In the genomic region with DNA sequence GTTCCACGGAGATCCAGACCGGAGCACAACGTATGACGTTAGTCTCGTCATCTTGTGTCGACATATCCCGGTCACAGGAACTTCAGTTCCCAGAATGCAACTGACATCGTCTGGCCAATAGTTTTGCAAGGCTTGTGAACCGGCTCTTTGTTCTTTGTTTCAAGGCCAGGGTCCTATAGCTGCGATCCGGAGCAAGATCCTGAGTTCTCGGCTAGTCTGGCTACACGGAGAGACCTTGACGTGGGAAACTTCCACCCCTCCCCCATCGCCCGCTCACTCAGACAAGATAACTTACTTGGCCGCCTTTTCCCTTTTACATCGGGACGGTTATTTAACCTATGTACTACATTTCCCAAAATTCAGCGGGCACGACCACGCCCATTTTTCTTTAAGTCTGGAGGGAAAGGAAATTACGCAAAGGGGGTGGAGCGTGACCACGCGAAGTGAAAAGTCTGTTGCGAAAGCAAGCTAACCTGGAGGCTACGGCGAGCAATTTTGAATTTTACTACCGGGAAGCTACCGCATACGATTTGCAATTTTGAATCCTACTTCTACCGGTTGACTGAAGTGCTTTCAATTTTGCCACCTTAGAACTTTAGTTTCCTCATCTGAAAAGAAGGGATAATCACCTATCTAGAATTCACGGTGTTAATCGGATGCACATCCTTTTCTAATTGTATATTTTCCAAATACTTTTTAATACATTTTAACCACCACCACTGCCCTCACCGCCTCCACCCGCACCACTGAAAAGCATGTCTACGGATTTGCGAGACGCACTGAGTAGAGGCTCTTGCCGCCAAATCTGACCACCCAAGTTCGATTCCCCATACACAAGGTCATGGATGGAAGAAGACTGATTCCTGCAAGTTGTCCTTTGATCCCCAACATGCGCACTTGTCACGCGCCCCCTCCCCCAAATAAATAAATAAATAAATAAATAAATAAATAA, we compare ENCODE assay signal across 8 mouse cellular contexts. TPM values are rescaled to one million over a fixed set of nuclear protein-coding genes. Genes with fewer than 3 reads are reported as not detected.
DNase-seq lines count a peak whose midpoint lies in the region; ATAC-seq and TF ChIP-seq lines count a peak whose summit lies in the region.

A gene (minus strand): TSS at position 73 of the 952 bp plus-strand sequence.

- H3K4me2 ChIP-seq in hindbrain, postnatal 0 days (ENCODE audit: low read depth, low read length) = peak within 1 kb of the TSS; percentile 59

- no peak for TF ChIP-seq CTCF in gastrocnemius, adult 2 months (IDR thresholded peaks at IDR 0.05)
- no peak for TF ChIP-seq CTCF in hindbrain, postnatal 0 days (IDR thresholded peaks at IDR 0.05; ENCODE audit: low read depth)
- TF ChIP-seq CTCF in left cerebral cortex, adult 2 months (IDR thresholded peaks at IDR 0.05) = no peak

- peak; percentile 45 for DNase-seq in WW6 (ENCODE audit: low read depth, low spot score)
- DNase-seq in cerebellum, postnatal 4 days (ENCODE audit: low spot score in 2 of 2) = peak; percentile 24 to 62
- DNase-seq in gastrocnemius, adult 2 months = peak; percentile 83
- DNase-seq in hindbrain, postnatal 0 days (ENCODE audit: low spot score) = peak; percentile 91
- peak; percentile 67 to 73 for DNase-seq in left cerebral cortex, adult 2 months (ENCODE audit: extremely low spot score in 1 of 2, low spot score in 2 of 2)
- DNase-seq in right cerebral cortex, adult 2 months (ENCODE audit: low spot score in 2 of 2) = peak; percentile 74 to 86
- DNase-seq in urinary bladder, postnatal 14 days (ENCODE audit: low spot score) = peak; percentile 82

- H3K9ac ChIP-seq in hindbrain, postnatal 0 days (replicated peaks; ENCODE audit: low read length) = peak within 1 kb of the TSS; percentile 51

- H3K4me3 ChIP-seq in gastrocnemius, adult 2 months = peak within 1 kb of the TSS; percentile 87
- H3K4me3 ChIP-seq in hindbrain, postnatal 0 days (ENCODE audit: low read length) = peak within 1 kb of the TSS; percentile 57
- H3K4me3 ChIP-seq in left cerebral cortex, adult 2 months = peak within 1 kb of the TSS; percentile 63

- WGBS in hindbrain, postnatal 0 days = 27% methylated on average over 45 of the region's 45 CpGs

- H3K36me3 ChIP-seq in hindbrain, postnatal 0 days (ENCODE audit: insufficient read depth, low read length) = no peaks in the 10 kb centered on the region

- H3K4me1 ChIP-seq in hindbrain, postnatal 0 days (ENCODE audit: insufficient read depth, low read length) = no peaks in the 10 kb centered on the region

- ATAC-seq in hindbrain, postnatal 0 days = peak; percentile 95
- ATAC-seq in megakaryocyte, adult 5-6 weeks (ENCODE audit: poor library complexity, severe bottlenecking) = peak; percentile 96

- peak within 1 kb of the TSS; percentile 87 for H3K27ac ChIP-seq in gastrocnemius, adult 2 months
- H3K27ac ChIP-seq in hindbrain, postnatal 0 days = peak within 1 kb of the TSS; percentile 75
- H3K27ac ChIP-seq in left cerebral cortex, adult 2 months = peak within 1 kb of the TSS; percentile 91

- intact Hi-C loops in gastrocnemius, adult 2 months (cut with DNase I) = loop anchor here (10.0 kb wide), 1 partner anchor 178 kb away; a partner anchor contains a TSS
- intact Hi-C loops in left cerebral cortex, adult 2 months (cut with DNase I) = loop anchor here (5.0 kb wide), 3 partner anchors 50 to 100 kb away; a partner anchor contains a TSS

- no peaks in the 10 kb centered on the region for H3K9me3 ChIP-seq in hindbrain, postnatal 0 days (ENCODE audit: low read length)

- no peaks in the 10 kb centered on the region for H3K27me3 ChIP-seq in hindbrain, postnatal 0 days (ENCODE audit: insufficient read depth, low read length)

RNA-seq across cellular contexts. Expression of the gene that starts here (rescaled TPM):
- 10 to 100 TPM; 13.9 to 16.0 TPM for total RNA-seq in gastrocnemius, adult 2 months (2021)
- 44.4 and 45.6 TPM in 2 replicates for total RNA-seq in hindbrain, postnatal 0 days (2014; rRNA removed)
- 38.1 and 39.8 TPM in 2 replicates for polyA plus RNA-seq in hindbrain, postnatal 0 days (2015; fragmentation: Nextera tagmentation; extraction: Ambion mirVana)
- total RNA-seq in left cerebral cortex, adult 2 months (2021) = 10 to 100 TPM; 23.8 to 24.3 TPM
- total RNA-seq in megakaryocyte, adult 5-6 weeks (2015) = 16.3 and 17.5 TPM in 2 replicates
- 14.2 and 14.4 TPM in 2 replicates for total RNA-seq in megakaryocyte, adult 5-6 weeks (2017)

Comparison
In these comparisons a context has a peak if more than half of its experiments do, and no peak if none do; other contexts are left out.
1. Peak in every context shown above with its lines: DNase-seq, ATAC-seq, H3K4me3 ChIP-seq and H3K27ac ChIP-seq.